Comparison of ENCODE assay signal across 17 mouse cellular contexts in genomic region chr3:37706439-37706838, GRCm38 (mm10). TPM values are rescaled to one million over a fixed set of nuclear protein-coding genes. Genes with fewer than 3 reads are reported as not detected.
DNase-seq lines count a peak whose midpoint lies in the region; ATAC-seq and TF ChIP-seq lines count a peak whose summit lies in the region.
"Had no signal": no experiment of that assay in that cellular context is flagged by ENCODE, and none has a peak within 500 bp of the region (broad histone marks: within the 10 kb centered on the region; RNA-seq: fewer than 3 reads in every experiment).

No protein-coding gene starts in this region.

- H3K4me2 ChIP-seq in lung, embryonic 14.5 days: no peak overlapping the region
- H3K4me2 ChIP-seq in lung, embryonic 16.5 days (ENCODE audit: low read depth, low read length): no peak overlapping the region
- H3K4me2 ChIP-seq: embryonic facial prominence, embryonic 13.5 days; forebrain, embryonic 13.5 days; limb, embryonic 15.5 days; midbrain, embryonic 13.5 days had no signal

- H3K27ac ChIP-seq in lung, embryonic 14.5 days (ENCODE audit: low read depth): peak overlapping the region; percentile 47
- peak overlapping the region; percentile 72 for H3K27ac ChIP-seq in lung, embryonic 16.5 days (ENCODE audit: low read length)
- H3K27ac ChIP-seq: embryonic facial prominence, embryonic 13.5 days; forebrain, embryonic 13.5 days; limb, embryonic 15.5 days; midbrain, embryonic 13.5 days had no signal

- TF ChIP-seq CTCF in lung, embryonic 14.5 days (IDR thresholded peaks at IDR 0.05; ENCODE audit: low read depth): no peak

- no peaks in the 10 kb centered on the region for H3K9me3 ChIP-seq in lung, embryonic 14.5 days (ENCODE audit: low read depth, low read length)
- no peaks in the 10 kb centered on the region; the same call in 1 of the 2 replicates for H3K9me3 ChIP-seq in lung, embryonic 16.5 days (ENCODE audit: control insufficient read depth, low read length)
- H3K9me3 ChIP-seq: limb, embryonic 15.5 days; midbrain, embryonic 13.5 days had no signal

- no peaks in the 10 kb centered on the region for H3K36me3 ChIP-seq in lung, embryonic 14.5 days (ENCODE audit: insufficient read depth)
- no peaks in the 10 kb centered on the region for H3K36me3 ChIP-seq in lung, embryonic 16.5 days (ENCODE audit: control insufficient read depth, insufficient read depth, low read length)
- H3K36me3 ChIP-seq: embryonic facial prominence, embryonic 13.5 days; limb, embryonic 15.5 days; midbrain, embryonic 13.5 days had no signal

- intact Hi-C loops in heart, postnatal 36 days (cut with DNase I): no loop called here

- DNase-seq in heart, adult 8-10 months (ENCODE audit: low spot score): peak; percentile 26
- DNase-seq in heart, postnatal 36 days: no peak
- no peak for DNase-seq in lung, embryonic 14.5 days
- DNase-seq in lung, postnatal 25 days (ENCODE audit: low spot score): no peak
- no peak for DNase-seq in thymus, postnatal 10 days (ENCODE audit: low spot score in 2 of 2)
- DNase-seq: B cell, adult 2 months; cerebellum, adult 18-20 months; gastrocnemius, postnatal 36 days; liver, postnatal 0 days; thymus, postnatal 25 days had no signal

- H3K4me1 ChIP-seq in lung, embryonic 14.5 days (ENCODE audit: insufficient read depth): peaks cover 5% of the 10 kb centered on the region; the same call in 1 of the 2 replicates
- H3K4me1 ChIP-seq in lung, embryonic 16.5 days (replicated peaks; ENCODE audit: control insufficient read depth, insufficient read depth, low read length): peaks cover 15% of the 10 kb centered on the region
- H3K4me1 ChIP-seq: forebrain, embryonic 13.5 days; midbrain, embryonic 13.5 days had no signal

- no peak overlapping the region for H3K9ac ChIP-seq in lung, embryonic 14.5 days
- no peak overlapping the region for H3K9ac ChIP-seq in lung, embryonic 16.5 days (ENCODE audit: low read length)
- H3K9ac ChIP-seq: embryonic facial prominence, embryonic 13.5 days; forebrain, embryonic 13.5 days; limb, embryonic 15.5 days; liver, postnatal 0 days; midbrain, embryonic 13.5 days had no signal

- WGBS in lung, embryonic 14.5 days: 46% methylated on average over 4 of the region's 4 CpGs
- 39% methylated on average over 4 of the region's 4 CpGs for WGBS in lung, embryonic 16.5 days

- no peaks in the 10 kb centered on the region for H3K27me3 ChIP-seq in lung, embryonic 14.5 days (ENCODE audit: insufficient read depth, low read length)
- no peaks in the 10 kb centered on the region for H3K27me3 ChIP-seq in lung, embryonic 16.5 days (ENCODE audit: control insufficient read depth, insufficient read depth, low read depth, low read length)
- H3K27me3 ChIP-seq: embryonic facial prominence, embryonic 13.5 days; forebrain, embryonic 13.5 days; limb, embryonic 15.5 days; midbrain, embryonic 13.5 days had no signal

- no peak overlapping the region for H3K4me3 ChIP-seq in lung, embryonic 14.5 days (ENCODE audit: low read depth, low read length)
- H3K4me3 ChIP-seq in lung, embryonic 16.5 days (ENCODE audit: low read length): no peak overlapping the region
- H3K4me3 ChIP-seq: embryonic facial prominence, embryonic 13.5 days; forebrain, embryonic 13.5 days; limb, embryonic 15.5 days; midbrain, embryonic 13.5 days had no signal

- ATAC-seq in lung, embryonic 14.5 days (ENCODE audit: insufficient read depth): peak; percentile 52; the same call in 1 of the 2 replicates
- no peak for ATAC-seq in lung, embryonic 16.5 days (ENCODE audit: low read depth)
- ATAC-seq in monocyte, adult 5-6 weeks (replicated peaks; ENCODE audit: insufficient number of reproducible peaks, low FRiP score, low TSS enrichment, poor library complexity, severe bottlenecking): no peak
- ATAC-seq: forebrain, embryonic 13.5 days; inflammation-experienced regulatory T-cells, adult 6 months; liver, postnatal 0 days; midbrain, embryonic 13.5 days had no signal

RNA-seq across cellular contexts. Expression of gene Gm5148, which starts 17.9 kb away (rescaled TPM):
- not detected for total RNA-seq in heart, adult 8-10 months (2022)
- total RNA-seq in heart, postnatal 36 days (2021): under 1 TPM in 1 of 2 experiments, not detected in 1; 0.16 TPM
- polyA plus RNA-seq in lung, embryonic 14.5 days (2014; fragmentation: Nextera tagmentation; extraction: Ambion mirVana): 6.6 and 6.7 TPM in 2 replicates
- polyA plus RNA-seq in lung, embryonic 16.5 days (2015; fragmentation: Nextera tagmentation; extraction: Ambion mirVana): 6.0 and 8.0 TPM in 2 replicates
- 24.7 to 61.8 TPM (median 41.2 TPM) in 3 replicates for total RNA-seq in monocyte, adult 5-6 weeks (2017)
- total RNA-seq: gastrocnemius, postnatal 36 days had no signal

Comparison
In these comparisons a context has a peak if more than half of its experiments do, and no peak if none do; other contexts are left out.
1. RNA of gene Gm5148, which starts 17.9 kb away (total RNA-seq): 24.7 to 61.8 TPM in monocyte, adult 5-6 weeks; 0.16 TPM in heart, postnatal 36 days and not detected in heart, adult 8-10 months; every median in the first group is over 10 times any median in the second.